Mouse (Mus musculus) liver, embryonic 14.5 days (tissue): ENCODE results near the gene Mettl24. TPM values are rescaled to one million over a fixed set of nuclear protein-coding genes. Genes with fewer than 3 reads are reported as not detected.

ENCODE experiments used
- ATAC-seq: fragments of 200-750 bp; cut with Nextera tagmentation; 2 replicates; pipeline ENCODE4 v1.8.0; 2017; ENCODE audit warnings: moderate number of reproducible peaks, mild to moderate bottlenecking, moderate library complexity; ENCODE audit not compliant: insufficient read depth
- DNase-seq, 3 experiments: peaks; one replicate each; pipeline ENCODE4 v3.0.0-alpha.2; 2012 to 2013; ENCODE audit warnings: low read depth in 3 of 3, low spot score in 3 of 3
- H3K27ac ChIP-seq: fragments of 300-500 bp; sonication (generic); 2 replicates; pipeline ENCODE4 v1.5.1; 2014; ENCODE audit warnings: moderate library complexity, mild to moderate bottlenecking, control low read depth, inconsistent platforms
- H3K27me3 ChIP-seq: fragments of 300-500 bp; sonication (generic); 2 replicates; pipeline ENCODE4 v1.6.1; 2014; ENCODE audit warnings: mild to moderate bottlenecking, low read length, moderate library complexity; ENCODE audit not compliant: control insufficient read depth, insufficient read depth
- H3K36me3 ChIP-seq: fragments of 300-500 bp; sonication (generic); replicated peaks from 2 replicates; pipeline ENCODE4 v1.6.1; 2014; ENCODE audit warnings: low read depth; ENCODE audit not compliant: control insufficient read depth, insufficient read depth
- H3K4me1 ChIP-seq, 2 experiments: fragments of 200-500 bp in 1 of 2; fragments of 300-500 bp in 1 of 2; sonication (generic) in 1 of 2; replicated peaks; 2 replicates each; pipeline ENCODE4 v1.6.1; 2012 to 2014; ENCODE audit warnings: antibody characterized with exemption in 1 of 2, inconsistent platforms in 1 of 2, low read length in 1 of 2; ENCODE audit not compliant: control insufficient read depth in 2 of 2, insufficient read depth in 2 of 2
- H3K4me2 ChIP-seq: fragments of 300-500 bp; sonication (generic); 2 replicates; pipeline ENCODE4 v1.6.1; 2014; ENCODE audit warnings: low read depth, mild to moderate bottlenecking, control low read depth, moderate library complexity
- H3K4me3 ChIP-seq, 2 experiments: fragments of 200-500 bp in 1 of 2; fragments of 300-500 bp in 1 of 2; sonication (generic) in 1 of 2; 2 replicates each; pipeline ENCODE4 v1.5.1; 2012 to 2014; ENCODE audit warnings: low read depth in 2 of 2, low read length in 2 of 2, mild to moderate bottlenecking in 2 of 2, control low read depth in 1 of 2, inconsistent platforms in 1 of 2, moderate library complexity in 1 of 2; ENCODE audit not compliant: insufficient read depth in 1 of 2
- H3K9ac ChIP-seq: fragments of 300-500 bp; sonication (generic); replicated peaks from 2 replicates; pipeline ENCODE4 v1.6.1; 2014; ENCODE audit warnings: mild to moderate bottlenecking, control low read depth, moderate library complexity
- H3K9me3 ChIP-seq: fragments of 300-500 bp; sonication (generic); 2 replicates; pipeline ENCODE4 v1.6.1; 2016; ENCODE audit warnings: low read length, mixed read lengths; ENCODE audit not compliant: control insufficient read depth
- CTCF ChIP-seq: IDR thresholded peaks from 2 replicates; pipeline ENCODE4 v1.5.1; 2016; ENCODE audit warnings: antibody characterized with exemption, low read depth, control low read depth
- EP300 ChIP-seq: IDR thresholded peaks from 2 replicates; pipeline ENCODE4 v1.6.1; 2016; ENCODE audit warnings: antibody characterized with exemption, low read depth
- WGBS: fragments of 180-500 bp; shearing (Covaris S2); extraction: QIAGEN DNeasy Blood & Tissue Kit; methylation state at CpG from one replicate; pipeline ENCODE4 v1.1.7; 2014; ENCODE audit not compliant: insufficient replicate concordance; 5-methylcytosine and 5-hydroxymethylcytosine counted together
- polyA plus RNA-seq, 2 experiments: library from polyadenylated mRNA; depleted of rRNA in 1 of 2; stranded (reverse) in 1 of 2; unstranded in 1 of 2; fragments of >200 nt; fragmentation: Nextera tagmentation in 1 of 2; extraction: Ambion mirVana in 1 of 2; gene quantifications; 2 replicates each; pipeline versions ENCODE4 v1.2.1 to v1.2.3; 2012 to 2014

The Mettl24 gene
- polyA plus RNA-seq, 2 experiments: 0.18 to 0.33 TPM

GRCm38 (mm10) chr10:40856703-40857102 lies 173.6 kb downstream of the Mettl24 start:
- WGBS: 86% methylated on average over 7 of the region's 7 CpGs
- no peak for ATAC-seq
- Histone ChIP-seq H3K4me2 (no peak overlapping the region), H3K27ac (no peak overlapping the region), H3K36me3 (no peaks in the 10 kb centered on the region), H3K27me3 (no peaks in the 10 kb centered on the region), H3K4me3 (no peak overlapping the region), H3K4me1 (no peaks in the 10 kb centered on the region), H3K9me3 (no peaks in the 10 kb centered on the region), H3K9ac (no peak overlapping the region)
- DNase-seq: no peak
- TF ChIP-seq EP300 (no peak), CTCF (no peak)

- no peaks in the 10 kb centered on the region for H3K9me3 ChIP-seq
- TF ChIP-seq EP300: no peak
- no peak for TF ChIP-seq CTCF
- no peak overlapping the region for H3K4me2 ChIP-seq
- ATAC-seq (no peak), DNase-seq (no peak)
- no peak overlapping the region for H3K9ac ChIP-seq
- H3K4me3 ChIP-seq: no peak overlapping the region
- no peaks in the 10 kb centered on the region for H3K4me1 ChIP-seq
- WGBS: 75% methylated on average over 8 of the region's 8 CpGs
- no peak overlapping the region for H3K27ac ChIP-seq
- no peaks in the 10 kb centered on the region for H3K36me3 ChIP-seq
- no peaks in the 10 kb centered on the region for H3K27me3 ChIP-seq
Observed at GRCm38 (mm10) chr10:40857599-40857998, 174.5 kb downstream of the Mettl24 start.

Other genes starting within 250 kb of the Mettl24 start
- not detected in 2 replicates for gene Slc22a16, start 112.9 kb upstream of the Mettl24 start, polyA plus RNA-seq (2012; rRNA removed)
- not detected in 2 replicates for gene Slc22a16, start 112.9 kb upstream of the Mettl24 start, polyA plus RNA-seq (2014; fragmentation: Nextera tagmentation; extraction: Ambion mirVana)
- 0.02 TPM in 2 replicates for gene Ddo, start 53.3 kb upstream of the Mettl24 start, polyA plus RNA-seq (2012; rRNA removed)
- gene Ddo, start 53.3 kb upstream of the Mettl24 start, polyA plus RNA-seq (2014; fragmentation: Nextera tagmentation; extraction: Ambion mirVana): not detected in 2 replicates
- gene Cdc40, start 200.0 kb downstream of the Mettl24 start, polyA plus RNA-seq (2012; rRNA removed): 7.2 and 8.9 TPM in 2 replicates
- 11.1 and 12.5 TPM in 2 replicates for gene Cdc40, start 200.0 kb downstream of the Mettl24 start, polyA plus RNA-seq (2014; fragmentation: Nextera tagmentation; extraction: Ambion mirVana)
- gene Wasf1, start 200.2 kb downstream of the Mettl24 start, polyA plus RNA-seq (2012; rRNA removed): 0.42 and 0.61 TPM in 2 replicates
- gene Wasf1, start 200.2 kb downstream of the Mettl24 start, polyA plus RNA-seq (2014; fragmentation: Nextera tagmentation; extraction: Ambion mirVana): 0.59 and 0.67 TPM in 2 replicates